Mouse (Mus musculus) lung, adult 2 months (tissue): ENCODE measurements around the gene Klhl32.

Experiments used
- CTCF ChIP-seq: fragments of 200-500 bp; IDR thresholded peaks from 2 replicates; pipeline ENCODE4 v1.5.1; 2011; ENCODE audit warnings: mild to moderate bottlenecking, low read length, control low read depth; ENCODE audit not compliant: insufficient read depth
- POLR2A ChIP-seq: fragments of 200-500 bp; IDR thresholded peaks from 2 replicates; pipeline ENCODE4 v1.6.1; 2011; ENCODE audit warnings: low read depth, mild to moderate bottlenecking, control low read depth, low read length, borderline replicate concordance; ENCODE audit errors: extremely low read depth

- TF ChIP-seq CTCF (no peak), POLR2A (no peak)
These were observed 50.5 kb downstream of the Klhl32 start for GRCm38 (mm10) chr4:24800345-24800936.
